Mouse (Mus musculus) liver, embryonic 14.5 days (tissue): ENCODE measurements around the gene Emp3.

Source experiments
- CTCF ChIP-seq: IDR thresholded peaks from 2 replicates; pipeline ENCODE4 v1.5.1; 2016; ENCODE audit warnings: antibody characterized with exemption, low read depth, control low read depth
- EP300 ChIP-seq: IDR thresholded peaks from 2 replicates; pipeline ENCODE4 v1.6.1; 2016; ENCODE audit warnings: antibody characterized with exemption, low read depth

DNA sequence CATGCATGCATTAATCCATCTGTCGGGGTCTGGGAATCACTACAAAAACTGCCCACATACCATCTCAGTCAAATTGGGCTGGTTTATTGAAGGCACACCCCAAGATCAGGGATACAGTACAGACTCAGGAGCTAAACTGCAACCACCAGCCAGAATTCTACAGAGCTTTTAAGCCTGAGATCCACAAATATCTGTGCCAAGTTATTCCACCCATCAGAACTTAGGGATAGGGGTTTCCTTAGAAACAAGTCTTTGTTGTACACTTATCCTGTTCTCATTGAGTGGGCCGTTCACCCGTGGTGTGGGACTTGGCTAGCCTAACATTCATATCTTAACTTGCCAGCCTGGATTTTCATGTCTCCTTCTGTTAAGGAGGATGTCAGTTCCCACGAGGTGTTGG lies 27.9 kb upstream of the Emp3 start:
- TF ChIP-seq CTCF (no peak), EP300 (no peak)
